Mouse (Mus musculus): ENCODE measurements around the gene Hes2.

DNA sequence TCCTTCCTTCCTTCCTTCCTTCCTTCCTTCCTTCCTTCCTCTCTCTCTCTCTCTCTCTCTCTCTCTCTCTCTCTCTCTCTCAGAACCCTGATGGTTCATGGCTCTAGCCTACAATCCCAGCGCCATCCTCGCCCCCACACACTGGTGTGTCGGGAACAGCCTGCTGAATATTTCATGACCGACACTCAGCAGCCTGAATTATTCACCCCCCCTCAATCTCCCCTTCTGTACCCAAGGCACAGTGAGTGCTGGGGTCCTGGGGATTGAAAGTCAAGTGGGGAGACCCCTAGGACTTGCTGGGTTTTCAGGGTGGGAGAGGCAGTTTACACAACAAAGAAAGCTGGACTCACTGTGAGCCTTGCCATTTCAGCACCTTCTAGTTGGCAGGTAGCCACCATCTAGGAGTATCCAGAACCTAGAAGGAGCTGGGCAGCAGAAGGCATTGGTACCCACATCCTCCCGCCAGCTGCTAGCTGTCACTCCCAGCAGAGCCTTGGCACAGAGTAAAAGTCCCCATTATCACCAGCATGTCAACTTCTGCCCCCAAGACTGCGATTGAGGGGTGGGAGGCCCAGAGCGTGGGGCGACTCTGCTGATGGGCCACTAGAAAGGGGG lies 17.0 kb upstream of the Hes2 start:
- no peak for TF ChIP-seq CTCF (IDR thresholded peaks at IDR 0.05; ENCODE audit: low read depth)
- no peak for TF ChIP-seq EP300 (IDR thresholded peaks at IDR 0.05; ENCODE audit: low read depth)

All from liver, postnatal 0 days (tissue).